Mouse (Mus musculus): Measurements from ENCODE around the gene Dnah10. TPM values are rescaled to one million over a fixed set of nuclear protein-coding genes. Genes with fewer than 3 reads are reported as not detected.
"Not testable (repeated sequence)": the region's sequence is repeated elsewhere in the genome, so short reads cannot be mapped to it uniquely, and the experiment has no call there.

Dnah10 gene
- polyA plus RNA-seq, 1 experiment, result 0.25 TPM

- Histone ChIP-seq H3K36me3 (ENCODE audit: control insufficient read depth, insufficient read depth, low read length) (no peaks in the 10 kb centered on the region), H3K27ac (ENCODE audit: insufficient read depth, low read depth, low read length) (no peak overlapping the region), H3K27me3 (replicated peaks; ENCODE audit: control insufficient read depth, insufficient read depth, low read length) (no peaks in the 10 kb centered on the region), H3K4me3 (ENCODE audit: insufficient read depth, low read depth, low read length) (no peak overlapping the region), H3K4me1 (ENCODE audit: control insufficient read depth, insufficient read depth, low read length) (no peaks in the 10 kb centered on the region)
- 96% methylated on average over 1 of the region's 1 CpGs for WGBS
- no peak for DNase-seq
- TF ChIP-seq POLR2A (IDR thresholded peaks at IDR 0.05; ENCODE audit: low read depth, low read length) (no peak), CTCF (conservative IDR thresholded peaks at IDR 0.05; ENCODE audit: insufficient read depth, insufficient read length, low read depth, low read length) (no peak)
These were observed 36.9 kb downstream of the Dnah10 start for GRCm38 (mm10) chr5:124761787-124762186.

DNA sequence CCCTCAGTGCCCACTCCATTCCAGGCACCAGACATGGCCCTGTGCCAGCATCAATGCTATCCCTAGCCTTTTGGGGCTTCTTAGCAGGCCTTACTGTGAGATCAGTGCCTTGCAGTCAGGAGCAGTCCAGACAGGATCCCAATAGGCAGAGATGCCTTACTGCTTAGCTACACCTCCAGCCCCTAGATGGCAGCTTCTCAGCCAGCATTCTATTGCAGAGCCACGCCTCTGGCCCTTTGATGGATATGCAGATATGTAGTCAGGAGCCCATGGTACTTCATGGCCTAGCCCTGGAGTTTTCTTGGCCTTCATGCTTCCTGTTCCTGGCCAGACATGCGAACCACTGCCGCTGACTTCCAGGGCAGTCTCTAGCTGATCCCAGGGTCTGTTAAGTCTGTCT, 49.7 kb downstream of the Dnah10 start:
- no peak overlapping the region for H3K27ac ChIP-seq (ENCODE audit: insufficient read depth, low read depth, low read length)
- no peaks in the 10 kb centered on the region for H3K36me3 ChIP-seq (ENCODE audit: control insufficient read depth, insufficient read depth, low read length)
- no peaks in the 10 kb centered on the region for H3K27me3 ChIP-seq (replicated peaks; ENCODE audit: control insufficient read depth, insufficient read depth, low read length)
- no peaks in the 10 kb centered on the region for H3K4me1 ChIP-seq (ENCODE audit: control insufficient read depth, insufficient read depth, low read length)
- DNase-seq, result no peak
- no peak overlapping the region for H3K4me3 ChIP-seq (ENCODE audit: insufficient read depth, low read depth, low read length)
- 73% methylated on average over 3 of the region's 3 CpGs for WGBS
- TF ChIP-seq CTCF (conservative IDR thresholded peaks at IDR 0.05; ENCODE audit: insufficient read depth, insufficient read length, low read depth, low read length), result no peak
- no peak for TF ChIP-seq POLR2A (IDR thresholded peaks at IDR 0.05; ENCODE audit: low read depth, low read length)

DNA sequence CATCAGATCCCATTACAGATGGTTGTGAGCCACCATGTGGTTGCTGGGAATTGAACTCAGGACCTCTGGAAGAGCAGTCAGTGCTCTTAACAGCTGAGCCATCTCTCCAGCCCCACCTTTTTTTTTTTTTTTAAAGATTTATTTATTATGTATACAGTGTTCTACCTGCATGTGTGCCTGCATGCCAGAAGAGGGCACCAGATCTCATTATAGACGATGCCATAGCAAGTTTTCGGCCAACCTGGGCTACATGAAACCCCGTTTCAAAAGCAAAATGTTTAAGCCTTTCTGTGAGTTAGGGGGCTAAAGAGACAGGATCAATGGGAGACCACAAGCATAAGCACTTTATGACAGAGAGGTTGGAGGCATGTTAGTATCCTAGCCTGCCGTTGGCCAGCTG, 51.4 kb downstream of the Dnah10 start:
- H3K36me3 ChIP-seq (ENCODE audit: control insufficient read depth, insufficient read depth, low read length); H3K4me1 ChIP-seq (ENCODE audit: control insufficient read depth, insufficient read depth, low read length); H3K4me3 ChIP-seq (ENCODE audit: insufficient read depth, low read depth, low read length); H3K27ac ChIP-seq (ENCODE audit: insufficient read depth, low read depth, low read length); H3K27me3 ChIP-seq (replicated peaks; ENCODE audit: control insufficient read depth, insufficient read depth, low read length); DNase-seq: not testable (repeated sequence)
- 85% methylated on average over 4 of the region's 4 CpGs for WGBS

DNA sequence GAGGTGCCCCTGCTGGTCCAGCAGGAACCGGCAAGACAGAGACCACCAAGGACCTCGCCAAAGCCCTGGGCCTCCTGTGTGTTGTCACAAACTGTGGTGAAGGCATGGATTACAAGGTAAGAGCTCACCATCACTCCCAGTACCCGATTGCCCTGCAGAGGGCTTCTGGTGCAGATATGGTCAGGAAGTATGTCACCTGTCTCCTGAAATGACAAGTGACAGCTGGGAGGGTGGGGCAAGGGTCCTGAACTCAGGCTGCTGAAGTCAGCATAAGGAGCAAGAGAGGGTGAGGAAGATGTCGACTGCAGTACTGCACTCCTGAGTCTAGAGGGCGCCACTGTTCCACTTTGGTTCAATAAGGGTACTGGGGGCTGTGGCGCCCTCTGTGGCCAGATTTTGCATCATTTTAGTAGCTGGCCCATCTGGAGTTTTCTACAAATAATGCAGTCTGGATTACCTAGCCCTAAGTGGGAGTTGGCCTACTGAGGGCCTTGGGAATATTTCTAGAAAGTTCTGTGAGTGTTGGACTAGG, 52.4 kb downstream of the Dnah10 start:
- peak; percentile 37 for DNase-seq
- 54% methylated on average over 6 of the region's 6 CpGs for WGBS
- Histone ChIP-seq H3K27ac (ENCODE audit: insufficient read depth, low read depth, low read length) (no peak overlapping the region), H3K36me3 (ENCODE audit: control insufficient read depth, insufficient read depth, low read length) (no peaks in the 10 kb centered on the region), H3K4me3 (ENCODE audit: insufficient read depth, low read depth, low read length) (no peak overlapping the region), H3K4me1 (ENCODE audit: control insufficient read depth, insufficient read depth, low read length) (no peaks in the 10 kb centered on the region), H3K27me3 (replicated peaks; ENCODE audit: control insufficient read depth, insufficient read depth, low read length) (no peaks in the 10 kb centered on the region)
- TF ChIP-seq CTCF (conservative IDR thresholded peaks at IDR 0.05; ENCODE audit: insufficient read depth, insufficient read length, low read depth, low read length) (peak; percentile 66), POLR2A (IDR thresholded peaks at IDR 0.05; ENCODE audit: low read depth, low read length) (no peak)

DNA sequence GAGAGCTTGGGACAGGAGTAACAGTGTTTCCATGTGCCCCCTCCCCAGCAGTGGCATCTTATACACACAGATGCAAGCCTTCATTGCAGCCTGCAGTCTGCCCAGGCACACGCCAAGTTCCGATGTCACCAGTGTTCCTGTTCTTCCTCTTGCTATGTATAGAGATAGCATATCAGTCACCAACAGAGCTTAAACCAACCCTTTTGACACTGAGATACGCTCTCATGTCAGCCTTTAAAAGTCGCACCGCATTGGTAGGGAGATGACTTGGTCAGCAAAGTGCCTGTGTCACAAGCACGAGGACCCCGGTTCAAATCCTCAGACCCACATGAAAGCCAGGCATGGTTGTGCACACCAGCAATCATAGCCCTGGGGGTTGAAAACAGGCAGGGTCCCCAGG, 55.0 kb downstream of the Dnah10 start:
- Histone ChIP-seq H3K36me3 (ENCODE audit: control insufficient read depth, insufficient read depth, low read length) (no peaks in the 10 kb centered on the region), H3K4me3 (ENCODE audit: insufficient read depth, low read depth, low read length) (no peak overlapping the region), H3K27me3 (replicated peaks; ENCODE audit: control insufficient read depth, insufficient read depth, low read length) (no peaks in the 10 kb centered on the region), H3K27ac (ENCODE audit: insufficient read depth, low read depth, low read length) (no peak overlapping the region), H3K4me1 (ENCODE audit: control insufficient read depth, insufficient read depth, low read length) (no peaks in the 10 kb centered on the region)
- no peak for DNase-seq
- WGBS, result 94% methylated on average over 7 of the region's 7 CpGs
- no peak for TF ChIP-seq CTCF (conservative IDR thresholded peaks at IDR 0.05; ENCODE audit: insufficient read depth, insufficient read length, low read depth, low read length)
- no peak for TF ChIP-seq POLR2A (IDR thresholded peaks at IDR 0.05; ENCODE audit: low read depth, low read length)

DNA sequence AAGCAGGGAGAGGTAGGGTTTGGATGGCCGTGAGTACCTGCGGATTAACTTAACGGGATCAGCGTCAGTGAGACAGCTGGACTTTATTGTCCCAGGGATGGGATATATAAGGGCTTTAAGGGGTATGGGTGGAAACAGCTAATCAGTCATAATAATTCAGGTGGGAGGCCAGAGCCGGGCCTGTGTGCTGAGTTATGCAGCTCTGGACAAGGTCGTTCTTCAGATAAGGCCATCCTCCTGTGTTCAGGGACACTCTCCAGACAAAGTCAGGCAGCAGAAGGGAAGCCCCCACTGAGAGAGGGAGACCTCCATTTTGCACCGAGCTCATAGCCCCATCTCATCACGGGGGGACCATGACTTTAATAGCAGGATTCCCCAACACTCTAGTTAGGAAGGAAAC, 56.8 kb downstream of the Dnah10 start:
- DNase-seq, result no peak
- H3K4me3 ChIP-seq (ENCODE audit: insufficient read depth, low read depth, low read length), result no peak overlapping the region
- H3K27ac ChIP-seq (ENCODE audit: insufficient read depth, low read depth, low read length), result no peak overlapping the region
- TF ChIP-seq POLR2A (IDR thresholded peaks at IDR 0.05; ENCODE audit: low read depth, low read length) (no peak), CTCF (conservative IDR thresholded peaks at IDR 0.05; ENCODE audit: insufficient read depth, insufficient read length, low read depth, low read length) (no peak)
- WGBS, result 83% methylated on average over 8 of the region's 8 CpGs
- no peaks in the 10 kb centered on the region for H3K27me3 ChIP-seq (replicated peaks; ENCODE audit: control insufficient read depth, insufficient read depth, low read length)
- H3K36me3 ChIP-seq (ENCODE audit: control insufficient read depth, insufficient read depth, low read length), result no peaks in the 10 kb centered on the region
- no peaks in the 10 kb centered on the region for H3K4me1 ChIP-seq (ENCODE audit: control insufficient read depth, insufficient read depth, low read length)

- no peaks in the 10 kb centered on the region for H3K36me3 ChIP-seq (ENCODE audit: control insufficient read depth, insufficient read depth, low read length)
- WGBS, result 80% methylated on average over 7 of the region's 7 CpGs
- H3K4me1 ChIP-seq (ENCODE audit: control insufficient read depth, insufficient read depth, low read length), result no peaks in the 10 kb centered on the region
- no peak overlapping the region for H3K27ac ChIP-seq (ENCODE audit: insufficient read depth, low read depth, low read length)
- DNase-seq, result no peak
- no peaks in the 10 kb centered on the region for H3K27me3 ChIP-seq (replicated peaks; ENCODE audit: control insufficient read depth, insufficient read depth, low read length)
- no peak overlapping the region for H3K4me3 ChIP-seq (ENCODE audit: insufficient read depth, low read depth, low read length)
- TF ChIP-seq CTCF (conservative IDR thresholded peaks at IDR 0.05; ENCODE audit: insufficient read depth, insufficient read length, low read depth, low read length), result peak; percentile 36
- TF ChIP-seq POLR2A (IDR thresholded peaks at IDR 0.05; ENCODE audit: low read depth, low read length), result no peak
These were observed 60.8 kb downstream of the Dnah10 start for GRCm38 (mm10) chr5:124785650-124786049.

- WGBS, result 58% methylated on average over 7 of the region's 7 CpGs
- no peak for DNase-seq
- H3K4me1 ChIP-seq (ENCODE audit: control insufficient read depth, insufficient read depth, low read length), result no peaks in the 10 kb centered on the region
- H3K36me3 ChIP-seq (ENCODE audit: control insufficient read depth, insufficient read depth, low read length), result no peaks in the 10 kb centered on the region
- H3K27ac ChIP-seq (ENCODE audit: insufficient read depth, low read depth, low read length), result no peak overlapping the region
- no peak overlapping the region for H3K4me3 ChIP-seq (ENCODE audit: insufficient read depth, low read depth, low read length)
- no peaks in the 10 kb centered on the region for H3K27me3 ChIP-seq (replicated peaks; ENCODE audit: control insufficient read depth, insufficient read depth, low read length)
- TF ChIP-seq POLR2A (IDR thresholded peaks at IDR 0.05; ENCODE audit: low read depth, low read length) (no peak), CTCF (conservative IDR thresholded peaks at IDR 0.05; ENCODE audit: insufficient read depth, insufficient read length, low read depth, low read length) (no peak)
These were observed 67.2 kb downstream of the Dnah10 start for GRCm38 (mm10) chr5:124792112-124792511.
